In genomic region chr10:5790657-5791056, GRCm38 (mm10) we compare ENCODE assay signal across 8 mouse cellular contexts. TPM values are rescaled to one million over a fixed set of nuclear protein-coding genes. Genes with fewer than 3 reads are reported as not detected.
DNase-seq lines count a peak whose midpoint lies in the region; ATAC-seq lines count a peak whose summit lies in the region.

No protein-coding gene starts in this region.

- H3K27ac ChIP-seq in embryonic facial prominence, embryonic 14.5 days (replicated peaks; ENCODE audit: low read depth, low read length), result no peak overlapping the region

- no peaks in the 10 kb centered on the region for H3K27me3 ChIP-seq in embryonic facial prominence, embryonic 14.5 days (replicated peaks; ENCODE audit: control insufficient read depth, insufficient read depth, low read length)

- no peak overlapping the region for H3K4me2 ChIP-seq in embryonic facial prominence, embryonic 14.5 days (ENCODE audit: low read depth, low read length)

- H3K36me3 ChIP-seq in embryonic facial prominence, embryonic 14.5 days (ENCODE audit: control insufficient read depth, insufficient read depth, low read length), result no peaks in the 10 kb centered on the region

- no peak overlapping the region for H3K4me3 ChIP-seq in embryonic facial prominence, embryonic 14.5 days (ENCODE audit: low read depth, low read length)

- no peaks in the 10 kb centered on the region for H3K4me1 ChIP-seq in embryonic facial prominence, embryonic 14.5 days (ENCODE audit: control insufficient read depth, insufficient read depth, low read length)

- H3K9ac ChIP-seq in embryonic facial prominence, embryonic 14.5 days (ENCODE audit: low read depth, low read length), result no peak overlapping the region

- no peaks in the 10 kb centered on the region for H3K9me3 ChIP-seq in embryonic facial prominence, embryonic 14.5 days (ENCODE audit: control insufficient read depth, low read length)

- peak; percentile 63 for DNase-seq in gastrocnemius, postnatal 10 days
- DNase-seq in gastrocnemius, postnatal 25 days, result no peak
- peak; percentile 3 to 41 for DNase-seq in urinary bladder, adult 18-20 months (ENCODE audit: low spot score in 2 of 2)
- DNase-seq in urinary bladder, adult 2 months (ENCODE audit: low spot score), result no peak
- peak; percentile 53 for DNase-seq in embryonic facial prominence, embryonic 14.5 days (ENCODE audit: low spot score)
- DNase-seq in kidney, postnatal 4 days, result peak; percentile 77
- DNase-seq in thymus, postnatal 25 days, result peak; percentile 33

- WGBS in embryonic facial prominence, embryonic 14.5 days, result 20% methylated on average over 12 of the region's 12 CpGs

- no peak for ATAC-seq in embryonic facial prominence, embryonic 14.5 days (ENCODE audit: low read depth)
- peak; percentile 74 for ATAC-seq in megakaryocyte progenitor cell, adult 5-6 weeks (replicated peaks; ENCODE audit: poor library complexity)

RNA-seq across cellular contexts. Expression of gene Fbxo5, which starts 14.7 kb away (rescaled TPM):
- total RNA-seq in gastrocnemius, postnatal 10 days (2021), result 1 to 10 TPM; 4.4 to 5.6 TPM
- under 1 TPM; 0.59 to 0.64 TPM for total RNA-seq in gastrocnemius, postnatal 25 days (2021)
- polyA plus RNA-seq in urinary bladder, adult 2 months (2012; rRNA removed), result 5.2 and 5.6 TPM in 2 replicates
- polyA plus RNA-seq in embryonic facial prominence, embryonic 14.5 days (2014; fragmentation: Nextera tagmentation; extraction: Ambion mirVana), result 44.8 and 56.7 TPM in 2 replicates
- 49.3 and 49.5 TPM in 2 replicates for total RNA-seq in megakaryocyte progenitor cell, adult 5-6 weeks (2015)
- 38.9 and 53.2 TPM in 2 replicates for total RNA-seq in megakaryocyte progenitor cell, adult 5-6 weeks (2017)

RNA-seq across cellular contexts. Expression of gene Mtrf1l, which starts 33.1 kb away (rescaled TPM):
- total RNA-seq in gastrocnemius, postnatal 10 days (2021), result 1 to 10 TPM; 6.9 to 7.2 TPM
- total RNA-seq in gastrocnemius, postnatal 25 days (2021), result 1 to 10 TPM; 5.6 to 7.3 TPM
- polyA plus RNA-seq in urinary bladder, adult 2 months (2012; rRNA removed), result 5.8 and 7.4 TPM in 2 replicates
- polyA plus RNA-seq in embryonic facial prominence, embryonic 14.5 days (2014; fragmentation: Nextera tagmentation; extraction: Ambion mirVana), result 14.7 and 18.4 TPM in 2 replicates
- 14.2 and 23.5 TPM in 2 replicates for total RNA-seq in megakaryocyte progenitor cell, adult 5-6 weeks (2015)
- 19.7 and 35.2 TPM in 2 replicates for total RNA-seq in megakaryocyte progenitor cell, adult 5-6 weeks (2017)

Comparison
In these comparisons a context has a peak if more than half of its experiments do, and no peak if none do; other contexts are left out.
1. DNase-seq: peak in gastrocnemius, postnatal 10 days (single experiment), urinary bladder, adult 18-20 months (2 of 2), embryonic facial prominence, embryonic 14.5 days (single experiment), kidney, postnatal 4 days (2 of 2) and thymus, postnatal 25 days (single experiment); none in gastrocnemius, postnatal 25 days (single experiment) and urinary bladder, adult 2 months (single experiment).
2. RNA of gene Fbxo5, which starts 14.7 kb away (total RNA-seq): 38.9 to 53.2 TPM in megakaryocyte progenitor cell, adult 5-6 weeks; 4.4 to 5.6 TPM in gastrocnemius, postnatal 10 days and 0.59 to 0.64 TPM in gastrocnemius, postnatal 25 days; every median in the first group is over 4 times any median in the second.